Mouse (Mus musculus) activated CD4-positive, CD25-positive, alpha-beta regulatory T cell (primary cell): ENCODE results near the gene Mageh1. TPM values are rescaled to one million over a fixed set of nuclear protein-coding genes. Genes with fewer than 3 reads are reported as not detected.

Experiments used
- polyA plus RNA-seq, 2 experiments: library from polyadenylated mRNA; unstranded; fragments of 100-300 nt; shearing (Covaris generic); gene quantifications; one replicate each; pipeline ENCODE4 v1.2.1; 2017

The Mageh1 gene
- polyA plus RNA-seq = under 1 TPM in 1 of 2 experiments, not detected in 1; 0.56 TPM

DNA sequence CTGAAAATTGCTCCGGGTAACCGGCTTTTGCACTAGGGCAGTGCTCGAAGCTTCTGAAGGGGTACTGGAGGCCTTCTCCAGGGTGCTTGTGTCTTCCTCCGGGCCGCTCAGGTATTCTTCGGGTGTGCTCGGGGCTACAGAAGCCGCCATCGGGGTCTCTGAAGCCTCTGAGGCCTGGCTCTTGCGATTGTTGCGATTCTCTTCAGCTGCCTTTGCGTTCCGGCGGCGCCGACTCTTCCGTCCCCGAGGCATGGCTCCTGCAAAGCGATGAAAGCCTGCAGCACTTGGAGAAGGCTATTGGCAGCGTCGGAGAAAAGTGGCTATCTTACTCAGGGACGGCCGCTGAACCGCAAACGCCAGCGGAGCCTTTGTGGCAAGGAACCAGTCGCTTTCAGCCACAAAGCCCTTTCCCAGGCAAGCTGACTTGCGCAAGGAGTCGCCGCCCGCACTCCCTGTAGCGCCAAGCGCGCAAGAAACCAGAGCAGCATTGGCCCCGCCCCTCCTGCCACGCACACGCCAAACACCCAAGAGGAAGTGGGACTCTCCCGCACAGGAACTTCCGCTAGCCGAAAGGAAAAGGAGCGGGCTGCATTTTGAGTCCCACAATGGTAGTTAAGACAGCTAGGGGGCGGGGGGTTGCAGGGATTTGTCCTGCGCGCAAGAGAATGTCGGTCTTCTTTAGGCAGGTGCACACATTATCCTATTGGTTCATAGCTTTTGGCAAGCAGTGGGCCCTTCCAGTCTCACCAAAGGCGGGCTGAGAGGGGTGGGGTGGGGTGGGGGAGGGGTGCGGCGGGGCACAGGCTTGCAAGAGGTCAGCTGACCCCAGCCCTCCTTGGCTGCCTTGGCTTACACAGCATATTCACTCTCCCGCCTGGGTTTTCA lies at the start of gene Mageh1:
Mageh1 (minus strand) TSS at position 489 of the 885 bp plus-strand sequence.

DNA sequence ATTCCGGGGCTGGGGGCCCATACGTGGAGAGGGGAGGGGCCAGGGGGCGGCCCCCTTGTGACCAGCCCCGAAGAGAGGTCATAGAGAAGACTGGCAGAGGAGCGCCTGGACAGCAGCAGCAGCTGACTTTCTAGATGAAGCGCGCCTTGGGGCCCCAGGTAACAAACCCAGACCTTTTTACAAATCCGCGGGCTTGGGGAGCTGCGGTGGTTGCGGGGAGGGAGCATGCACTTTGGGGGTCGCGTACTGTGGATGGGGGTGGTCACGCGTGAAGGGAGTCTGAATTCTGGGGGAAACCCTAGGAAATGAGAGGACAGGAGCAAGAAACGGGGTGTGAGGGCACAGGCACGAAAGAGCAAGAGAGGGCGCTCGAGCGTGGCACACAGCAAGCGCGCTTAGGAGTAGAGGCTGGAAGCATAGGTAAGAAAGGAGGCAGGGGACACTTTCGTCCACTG lies 31.0 kb downstream of the Mageh1 start, which contains the start of gene Usp51:
Usp51 (plus strand) TSS at position 83 of the 455 bp plus-strand sequence.

Other genes starting within 250 kb of the Mageh1 start
- gene Usp51, start 31.1 kb downstream of the Mageh1 start, polyA plus RNA-seq = under 1 TPM in 1 of 2 experiments, not detected in 1; 0.16 TPM
- under 1 TPM in 1 of 2 experiments, not detected in 1; 0.05 TPM for gene Foxr2, start 81.2 kb upstream of the Mageh1 start, polyA plus RNA-seq
- gene Rragb, start 102.4 kb upstream of the Mageh1 start, polyA plus RNA-seq = 1 to 10 TPM; 7.0 to 7.4 TPM
- 1 to 10 TPM in 1 of 2 experiments, under 1 TPM in 1; 0.95 to 1.6 TPM for gene Klf8, start 199.9 kb upstream of the Mageh1 start, polyA plus RNA-seq